Mouse (Mus musculus) layer of hippocampus, adult 8-10 months (tissue): ENCODE measurements around the gene Pigk. TPM values are rescaled to one million over a fixed set of nuclear protein-coding genes. Genes with fewer than 3 reads are reported as not detected.

Experiments used
- DNase-seq, 2 experiments: peaks; one replicate each; pipeline ENCODE4 v3.0.0; 2022; ENCODE audit warnings: low spot score in 2 of 2
- total RNA-seq, 4 experiments: library from RNA; stranded (reverse); gene quantifications; 2 replicates each; pipeline ENCODE4 v1.2.4; 2022

Pigk gene
- total RNA-seq, 4 experiments from 2014 or later, result 52.2 to 69.7 (median 55.8) TPM

DNA sequence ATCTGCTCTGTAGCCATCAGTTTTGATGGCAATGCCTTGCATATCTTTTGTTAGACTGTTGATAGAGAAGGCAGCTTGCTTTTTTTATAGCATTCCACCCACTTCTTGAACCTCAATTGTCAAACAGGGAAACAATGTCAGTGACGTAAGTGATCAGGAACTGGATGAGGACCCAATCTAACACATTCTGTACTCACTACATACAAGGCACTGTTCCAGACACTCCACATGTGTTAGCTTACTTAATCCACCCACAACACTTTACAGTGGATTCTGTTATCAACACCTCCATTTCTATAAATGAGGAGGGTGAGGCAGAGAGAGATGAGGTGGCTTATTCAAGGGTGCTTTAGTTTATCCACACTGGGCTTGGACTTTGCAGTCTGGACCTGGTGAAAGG is 124.0 kb downstream of the Pigk start:
- DNase-seq, result peak; percentile 43 to 62

DNA sequence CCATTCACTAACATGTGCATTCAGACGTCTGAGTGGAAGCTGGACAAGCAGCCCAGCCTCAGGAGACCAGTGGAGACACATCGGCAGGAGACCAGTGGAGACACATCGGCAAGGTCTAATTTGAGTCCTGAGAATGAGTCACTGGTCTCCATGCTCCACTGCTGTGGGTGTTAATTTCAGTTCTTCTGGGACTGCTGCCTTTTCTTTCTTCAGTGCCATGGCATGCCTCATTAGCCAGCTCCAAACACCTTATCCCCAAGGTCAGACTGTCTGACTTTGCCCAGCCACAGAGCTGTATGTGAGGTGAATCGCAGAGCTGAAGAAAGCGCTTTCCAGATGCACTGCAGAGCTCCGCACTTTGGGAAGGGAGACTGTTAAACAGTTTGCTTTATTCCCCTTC is 127.4 kb downstream of the Pigk start:
- DNase-seq, result no peak

DNA sequence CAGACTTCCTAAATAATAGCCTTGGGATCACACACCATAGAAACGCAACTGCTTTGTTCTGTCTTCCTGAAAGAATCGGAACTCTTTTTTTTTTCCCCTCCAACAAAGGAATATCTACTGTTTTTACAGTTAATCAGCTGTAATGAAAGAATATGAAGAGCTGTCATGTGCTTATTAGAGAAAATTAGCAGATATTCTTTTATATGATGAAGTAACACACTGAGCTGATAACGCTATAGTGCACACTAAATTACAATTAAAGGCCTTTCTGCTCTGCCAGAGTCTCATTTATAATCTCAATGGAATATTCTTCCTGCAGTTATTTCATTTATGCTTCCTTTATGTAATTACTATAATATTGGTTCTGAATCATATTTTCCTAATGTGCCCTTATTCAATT is 128.7 kb downstream of the Pigk start:
- no peak for DNase-seq

DNA sequence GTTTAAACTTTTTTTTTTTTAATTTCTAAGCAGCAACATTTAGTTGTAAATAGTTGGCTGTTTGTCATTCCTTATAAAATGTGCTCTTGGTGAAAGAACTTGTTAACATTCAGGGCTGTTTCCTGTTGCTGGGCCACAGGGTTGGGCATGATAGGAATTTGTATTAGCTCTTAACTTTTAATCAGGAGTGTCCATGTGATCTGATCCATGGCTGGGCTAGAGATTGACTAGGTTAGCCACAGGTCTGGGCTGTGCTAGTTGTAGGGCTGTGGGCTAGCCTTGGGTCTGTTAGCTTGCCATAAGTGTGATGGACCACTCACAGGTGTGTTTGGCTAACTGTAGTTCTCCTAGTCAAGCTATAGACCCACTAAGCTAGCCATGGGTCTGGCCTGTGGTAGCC is 130.0 kb downstream of the Pigk start:
- DNase-seq, result no peak

DNA sequence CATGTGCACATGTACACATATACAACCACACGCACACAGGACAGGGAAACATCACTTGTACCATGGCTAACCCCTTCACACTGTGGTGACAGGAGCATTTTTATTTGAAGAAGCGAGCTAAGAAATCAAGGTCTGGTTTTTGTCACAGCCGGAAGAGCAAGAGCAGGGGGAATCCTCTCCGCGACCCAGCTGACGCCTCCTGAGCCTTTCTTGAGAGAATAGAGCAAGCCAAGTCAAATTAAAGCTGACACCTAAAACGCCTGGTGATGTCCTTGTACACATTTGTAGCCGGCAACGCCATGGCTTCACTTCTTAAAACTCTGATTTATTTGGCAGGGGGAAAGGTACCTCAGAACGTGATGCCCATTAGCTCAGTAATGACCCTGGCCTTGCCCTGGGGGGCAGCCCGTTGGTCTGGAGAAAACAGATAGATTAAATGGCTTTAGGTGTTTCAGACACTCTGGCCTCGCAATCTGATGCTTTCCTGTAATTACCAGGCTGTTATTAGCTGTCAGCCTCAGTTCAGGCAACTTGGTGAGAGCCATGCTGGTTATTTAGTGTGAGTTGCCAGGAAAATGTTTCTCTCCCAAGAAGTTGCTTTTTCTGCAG is 141.2 kb downstream of the Pigk start:
- DNase-seq, result no peak

DNA sequence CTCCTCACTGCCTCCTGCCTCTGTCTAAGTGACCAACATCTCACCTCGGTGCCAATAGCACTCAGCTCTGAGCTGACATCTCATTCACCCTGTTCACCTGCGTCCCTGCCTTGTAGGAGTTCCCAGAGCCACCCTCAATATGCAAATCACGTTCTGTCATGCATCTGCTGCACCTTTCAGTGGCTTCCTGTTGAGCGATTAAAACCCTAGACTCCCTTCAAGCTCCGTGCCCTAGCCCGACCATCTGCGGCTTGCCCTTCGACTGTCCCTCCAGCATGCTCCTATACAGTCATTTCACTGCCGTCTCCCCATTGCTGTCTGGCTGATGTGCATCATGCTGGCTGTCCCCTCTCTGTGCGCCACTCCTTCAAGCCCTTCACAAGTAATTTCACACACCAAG is 142.2 kb downstream of the Pigk start:
- DNase-seq, result no peak

DNA sequence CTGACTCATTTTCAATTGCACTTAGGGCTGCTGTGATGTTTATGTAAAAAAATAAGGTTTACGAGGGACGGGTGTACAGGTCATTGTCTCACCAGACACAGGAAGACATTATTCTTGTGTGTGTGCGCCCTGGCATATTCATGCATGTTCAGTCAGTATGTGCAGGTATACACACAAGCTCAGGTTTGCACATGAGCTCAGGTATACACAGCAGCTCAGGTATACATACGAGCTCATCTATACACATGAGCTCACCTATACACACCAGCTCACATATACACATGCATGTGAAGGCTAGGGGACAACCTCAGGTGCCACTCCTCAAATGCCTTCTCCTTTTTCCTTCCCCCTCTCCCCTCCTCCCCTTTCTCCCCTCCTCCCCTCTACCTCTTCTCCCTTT is 147.6 kb downstream of the Pigk start:
- DNase-seq, result no peak

DNA sequence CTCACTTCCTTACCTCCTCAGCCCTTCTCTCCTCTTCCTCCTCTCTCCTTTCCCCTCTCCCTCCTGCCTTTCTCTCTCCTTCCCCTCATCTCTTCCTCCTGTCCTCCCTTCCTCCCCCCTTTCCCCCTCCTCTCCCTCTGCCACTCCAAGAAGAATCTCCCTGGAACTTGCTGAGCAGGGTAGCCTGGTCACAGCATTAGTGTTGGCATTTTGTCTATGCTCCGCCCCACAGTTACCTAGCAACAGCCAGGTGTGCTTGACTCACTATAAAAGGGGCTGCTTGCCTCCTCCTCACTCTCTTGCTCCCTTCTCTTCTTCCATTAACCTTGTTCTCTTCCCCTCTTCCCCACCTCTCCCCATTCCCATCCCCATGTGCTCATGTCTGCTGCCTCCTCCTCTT is 148.1 kb downstream of the Pigk start:
- no peak for DNase-seq

DNA sequence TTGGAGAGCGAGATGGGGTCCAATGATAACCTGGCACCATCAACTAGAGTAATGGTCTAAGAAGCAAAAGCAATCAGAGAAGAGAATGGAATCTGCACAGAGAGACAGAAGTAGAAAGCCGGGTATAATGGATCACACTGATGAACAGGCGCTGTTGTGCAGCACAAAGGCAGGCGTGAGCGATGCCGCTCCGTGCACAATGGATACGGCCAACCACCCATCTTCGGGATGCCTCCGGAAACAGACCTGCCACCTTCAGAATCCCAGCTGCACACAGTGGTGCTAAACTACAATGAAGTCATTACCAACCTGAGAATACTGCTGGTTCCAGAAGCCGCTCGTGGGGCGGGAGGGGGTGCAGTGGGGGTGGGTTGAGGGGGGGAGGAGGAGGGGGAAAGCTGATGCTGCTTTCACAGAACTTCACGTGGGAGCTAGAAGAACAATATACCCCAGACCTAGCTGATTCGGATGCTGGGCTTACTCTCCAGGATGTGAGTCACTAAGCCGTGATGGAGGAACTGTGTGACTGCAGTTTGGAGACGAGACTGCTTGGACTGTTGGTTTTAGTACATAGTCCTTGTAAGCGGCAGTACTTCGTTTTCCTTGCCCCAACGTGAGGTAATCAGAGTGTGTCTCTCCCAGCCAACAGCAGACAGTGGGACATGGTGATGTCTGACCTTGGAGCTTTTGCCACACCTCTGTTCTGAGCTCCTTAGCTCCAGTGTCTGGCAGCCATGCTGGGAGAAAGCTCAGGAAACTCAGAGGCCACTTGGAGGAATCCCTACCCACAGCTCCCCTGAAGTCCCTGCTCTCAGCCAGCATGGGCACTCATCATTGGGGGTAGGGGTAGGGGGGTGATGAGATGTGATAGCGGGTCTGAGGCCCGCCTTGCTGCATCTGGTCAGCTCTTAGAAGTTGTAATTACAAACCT is 152.4 kb downstream of the Pigk start:
- DNase-seq, result no peak

DNA sequence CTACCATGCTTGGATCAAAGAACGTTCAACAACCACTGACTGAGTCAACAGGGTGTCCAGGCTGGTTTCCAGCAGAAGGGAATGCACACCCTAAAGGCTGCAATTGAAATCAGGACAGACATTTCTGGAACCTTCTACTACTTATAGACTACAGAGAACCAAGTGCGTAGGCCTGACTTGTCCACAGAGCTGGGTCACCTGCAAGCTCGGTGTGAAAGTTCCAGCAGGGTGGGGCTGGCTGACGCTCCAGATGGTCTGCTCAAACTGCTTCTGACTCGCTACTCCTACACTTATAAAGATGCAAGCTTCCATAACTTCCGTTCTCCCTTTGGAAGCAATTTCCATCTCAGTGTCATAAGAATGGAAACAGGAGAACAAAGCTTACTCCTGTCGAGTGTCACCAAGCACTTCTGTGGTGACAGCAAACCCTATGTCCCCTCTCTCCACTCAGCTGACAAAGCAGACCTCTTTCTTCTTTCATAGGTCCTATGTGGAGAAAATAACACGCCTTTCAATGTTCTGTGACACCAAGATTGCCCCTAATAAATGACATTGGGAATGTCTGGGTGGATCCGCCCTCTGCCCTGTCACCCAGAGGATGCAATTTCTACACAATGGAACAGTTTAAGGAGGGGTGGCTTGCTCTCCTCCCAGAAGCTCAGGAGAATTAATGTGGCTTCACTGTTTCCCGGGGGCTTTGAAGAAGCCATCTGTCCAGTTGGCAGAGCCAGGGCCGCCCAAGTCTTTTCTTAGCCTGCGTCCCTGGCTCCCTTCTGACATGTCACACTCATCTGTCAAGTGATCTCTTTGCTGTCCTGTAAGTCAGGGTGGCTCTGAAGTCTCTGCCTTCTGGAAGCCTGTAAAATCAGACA is 154.0 kb downstream of the Pigk start:
- DNase-seq, result no peak

DNA sequence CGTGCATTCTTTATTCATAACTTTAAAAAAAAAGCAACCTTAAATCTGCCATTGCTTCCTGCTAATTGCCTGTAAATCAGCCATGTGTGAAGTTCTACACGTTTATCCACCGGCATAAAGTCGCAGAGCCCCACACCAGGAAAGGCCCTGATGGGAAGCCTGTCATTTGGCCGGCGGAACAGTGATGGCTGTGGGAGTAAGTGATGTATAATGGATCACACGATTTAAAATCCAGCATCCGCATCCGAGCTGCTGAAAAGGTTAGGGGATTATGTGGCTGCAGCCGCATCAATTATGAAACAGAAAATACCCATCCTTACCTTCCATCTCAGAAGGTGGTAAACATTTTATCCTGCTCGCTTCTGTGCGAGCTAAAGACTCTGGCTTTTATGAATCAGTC is 158.2 kb downstream of the Pigk start:
- no peak for DNase-seq

DNA sequence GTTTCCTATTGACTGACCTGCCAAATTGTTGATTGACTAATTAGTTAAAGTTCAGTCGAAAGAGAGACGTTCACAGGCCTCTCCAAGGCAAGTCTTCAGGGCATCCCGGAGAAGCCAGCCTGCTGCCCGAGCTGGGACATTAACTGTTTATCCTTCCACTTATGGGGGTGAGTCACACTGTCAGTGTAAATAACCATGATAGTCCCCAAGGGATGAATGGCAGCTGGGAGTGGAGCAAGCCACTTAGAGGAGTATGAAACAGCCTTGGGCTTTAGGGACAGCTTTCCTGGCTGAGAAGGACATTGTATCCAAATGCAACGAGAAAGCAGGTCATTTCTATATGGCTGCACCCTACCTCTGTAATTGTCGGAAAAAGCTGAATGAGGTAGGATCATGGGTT is 158.7 kb downstream of the Pigk start:
- no peak for DNase-seq

DNA sequence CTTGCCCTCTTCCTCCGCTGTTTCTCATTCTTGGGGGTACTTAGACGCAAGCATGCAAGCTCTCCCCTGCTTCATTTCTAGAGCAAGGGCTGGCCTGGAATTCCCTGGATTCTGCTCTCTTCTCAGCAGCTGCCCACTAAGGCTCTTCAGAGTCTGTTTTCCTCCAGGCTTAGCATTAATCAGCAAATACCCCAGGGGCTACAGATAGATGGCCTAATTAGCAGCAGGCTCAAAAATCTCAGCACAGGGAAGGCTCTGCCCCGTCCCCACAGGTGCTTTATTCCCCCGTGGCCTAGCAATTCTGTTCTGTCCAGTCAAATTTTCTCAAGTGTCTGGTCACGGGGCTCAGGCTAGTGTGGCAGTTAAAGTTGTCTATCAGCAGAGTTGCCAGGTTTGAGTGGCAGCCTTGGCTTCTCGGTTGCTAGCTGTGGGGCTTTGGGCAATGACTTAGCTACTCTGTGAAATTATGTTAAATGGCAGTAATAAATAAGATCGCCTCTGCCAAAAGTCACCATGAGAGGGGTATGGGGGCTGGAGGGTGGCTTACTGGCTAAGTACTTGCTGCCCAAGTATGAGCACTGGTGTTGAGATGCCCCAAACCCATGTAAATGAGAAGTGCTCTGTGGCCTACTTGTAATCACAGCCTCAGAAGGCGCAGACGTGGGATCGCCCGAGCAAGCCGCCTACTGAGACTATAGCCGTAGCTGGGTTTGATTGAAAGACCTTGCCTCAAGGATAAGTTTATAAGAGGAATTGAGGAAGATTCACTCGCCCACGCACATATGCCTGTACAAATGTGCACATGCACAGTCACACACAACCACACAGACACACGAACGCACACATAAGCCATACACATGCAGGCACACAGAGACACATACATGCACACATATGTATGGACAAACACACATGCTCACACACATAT is 160.8 kb downstream of the Pigk start:
- no peak for DNase-seq

DNA sequence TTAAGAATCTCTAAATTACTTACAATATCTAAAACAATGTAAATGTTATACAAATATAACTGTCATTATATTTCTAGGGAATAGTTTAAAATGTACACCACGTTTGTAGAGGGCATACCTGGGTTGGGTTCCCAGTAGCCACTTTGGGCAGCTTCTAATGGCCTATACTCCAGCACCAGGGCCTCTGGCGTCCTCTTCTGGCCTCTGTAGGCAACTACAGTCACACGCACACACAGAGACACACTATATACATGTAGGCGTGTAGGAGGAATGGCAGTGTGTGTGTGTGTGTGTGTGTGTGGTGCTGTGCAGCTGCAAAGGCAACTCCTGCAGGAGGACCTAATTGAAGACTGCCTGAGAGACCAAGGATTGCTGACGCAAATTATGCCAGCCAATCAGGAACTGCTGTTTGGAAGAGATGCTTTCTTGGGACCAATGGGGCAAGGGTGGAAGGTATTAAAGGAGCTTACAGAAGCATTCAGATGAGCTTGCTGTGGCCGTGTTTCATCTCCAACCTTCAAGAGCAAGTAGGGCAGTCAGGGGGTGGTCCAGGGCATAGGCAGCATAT is 161.9 kb downstream of the Pigk start:
- no peak for DNase-seq

DNA sequence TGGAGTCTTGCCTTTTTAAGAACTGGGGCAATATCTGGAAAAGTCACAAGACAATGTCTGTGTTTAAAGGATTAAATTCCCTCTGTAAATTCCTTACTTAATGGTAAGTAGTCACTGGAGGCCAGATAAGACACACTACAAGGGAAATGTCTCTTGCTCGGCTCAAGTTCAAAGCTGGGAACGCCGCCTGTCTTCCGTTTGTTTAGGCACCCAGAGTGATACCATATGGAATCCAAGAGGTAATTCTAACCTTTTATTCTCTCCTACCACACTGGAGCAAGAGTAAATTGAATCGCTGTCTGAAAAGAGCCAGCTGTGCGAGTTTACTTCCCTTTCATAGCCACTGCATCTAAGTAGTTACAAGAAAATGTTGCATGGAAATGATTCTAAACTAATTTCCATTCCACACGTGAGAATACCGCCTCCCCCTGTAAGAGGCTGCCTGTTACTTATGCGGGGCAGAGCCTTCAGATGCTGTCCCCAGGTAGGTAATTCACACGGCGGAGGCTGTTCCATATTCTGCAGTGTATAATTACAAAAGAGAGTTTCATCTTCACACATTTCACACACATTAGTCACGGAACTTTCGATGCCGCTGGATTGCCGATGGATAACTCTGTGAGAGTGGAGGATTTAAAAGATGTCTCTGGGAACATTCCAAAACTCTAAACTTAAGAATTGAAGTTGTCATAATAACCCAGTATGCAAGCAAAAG is 166.4 kb downstream of the Pigk start:
- DNase-seq, result no peak

DNA sequence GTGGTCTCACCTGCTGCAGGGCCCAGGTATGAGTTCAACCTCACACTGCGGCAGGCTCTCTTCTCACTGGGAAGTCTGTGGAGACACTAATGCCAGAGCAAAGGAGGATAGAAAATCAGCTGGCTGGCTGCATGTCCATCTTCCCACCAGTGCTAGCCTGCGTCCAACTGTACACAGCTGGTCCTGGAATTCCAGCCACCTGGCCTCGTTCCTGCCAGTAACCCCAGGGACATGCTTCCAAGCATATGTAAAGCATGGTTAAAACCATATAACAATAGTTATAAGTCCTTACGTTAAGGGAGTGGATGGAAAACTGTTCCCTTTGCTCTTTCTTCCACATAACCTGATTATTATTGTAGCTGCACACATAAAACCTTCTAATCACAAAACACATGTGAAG is 167.8 kb downstream of the Pigk start:
- no peak for DNase-seq

DNA sequence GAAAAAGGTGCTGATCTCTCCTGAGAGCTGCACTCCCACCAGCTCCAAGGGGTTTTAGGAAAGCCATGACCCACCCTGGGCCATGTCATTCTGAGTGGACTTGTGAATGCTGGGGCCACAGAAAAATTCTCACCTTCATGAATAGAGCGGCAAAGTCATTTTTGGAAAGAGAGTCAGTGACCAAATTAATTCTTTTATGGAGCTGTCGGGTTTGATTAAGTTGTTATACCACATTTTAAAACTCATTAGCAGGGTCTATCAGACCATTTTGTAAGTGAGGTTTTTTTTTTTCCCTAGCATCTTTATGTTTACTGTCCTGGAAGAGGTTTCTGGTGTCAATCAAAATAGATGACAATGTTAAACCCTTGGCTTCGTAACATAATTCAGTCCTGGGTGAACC is 169.7 kb downstream of the Pigk start:
- no peak for DNase-seq

DNA sequence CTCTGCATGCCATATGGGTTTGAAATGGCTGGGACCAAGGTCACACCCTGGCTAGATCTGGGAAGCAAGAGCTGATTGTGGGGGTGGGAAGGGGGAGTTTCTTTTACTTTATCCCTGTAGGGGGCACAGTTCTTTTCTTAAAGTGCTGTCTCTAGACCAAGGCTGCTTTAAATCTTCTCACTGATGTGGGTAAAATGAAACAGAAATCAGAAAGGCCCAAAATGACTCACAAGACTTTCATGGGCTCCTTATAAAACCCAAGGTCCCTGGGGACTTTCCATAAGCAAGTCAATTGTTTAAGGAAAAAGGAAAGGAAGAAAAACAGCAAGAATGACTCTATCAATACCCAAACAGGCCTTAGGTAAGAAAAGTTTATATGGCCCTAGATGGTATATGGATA is 172.8 kb downstream of the Pigk start:
- no peak for DNase-seq

DNA sequence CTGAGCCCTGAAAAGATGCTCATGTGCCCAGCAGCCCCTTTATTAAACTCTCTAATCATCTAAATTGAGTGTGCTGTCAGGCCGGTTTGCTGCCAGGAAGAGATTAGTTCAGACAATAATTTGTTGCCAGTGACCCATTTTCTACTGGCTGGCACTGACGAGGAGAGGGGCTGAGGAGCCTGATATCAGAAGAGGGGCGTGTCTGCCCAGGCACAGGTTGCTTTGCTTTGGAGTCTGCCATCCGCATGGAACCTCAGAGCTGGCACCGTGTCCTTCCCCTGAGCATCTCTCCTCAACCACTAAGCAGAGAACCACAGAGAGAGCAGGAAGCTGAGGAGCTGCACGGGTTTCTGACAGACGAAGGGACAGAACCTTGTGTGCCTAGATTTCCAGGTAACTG is 174.2 kb downstream of the Pigk start:
- DNase-seq, result no peak

DNA sequence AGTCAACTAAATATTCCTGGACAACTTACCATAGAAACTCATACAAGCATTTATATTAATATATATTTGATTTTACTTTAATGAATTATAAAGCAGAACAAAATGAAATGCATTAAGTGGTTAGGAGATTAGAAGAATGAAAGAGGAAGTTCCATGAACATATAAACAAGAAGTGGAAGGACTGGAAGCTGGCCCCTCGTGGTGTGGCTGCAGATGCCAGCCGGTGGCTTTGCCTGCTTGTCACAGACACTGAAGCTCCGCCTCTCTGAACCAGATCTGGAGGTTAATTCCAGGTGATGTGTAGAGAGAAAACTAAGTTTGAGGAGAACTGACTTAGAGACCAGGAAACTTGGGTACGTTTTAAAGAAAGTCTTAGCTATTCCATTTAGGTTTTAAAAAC is 181.0 kb downstream of the Pigk start:
- no peak for DNase-seq
